Mouse (Mus musculus) heart, adult 2 months (tissue): Measurements from ENCODE around the gene Tmprss2. TPM values are rescaled to one million over a fixed set of nuclear protein-coding genes. Genes with fewer than 3 reads are reported as not detected.
"Not testable (repeated sequence)": the region's sequence is repeated elsewhere in the genome, so short reads cannot be mapped to it uniquely, and the experiment has no call there.

Experiments
- DNase-seq, 2 experiments: peaks; one replicate each; pipeline ENCODE4 v3.0.0; 2021
- H3K27ac ChIP-seq: fragments of 200-600 bp; 2 replicates; pipeline ENCODE4 v1.8.1; 2022
- H3K27me3 ChIP-seq: fragments of 200-500 bp; 2 replicates; pipeline ENCODE4 v1.6.1; 2012; ENCODE audit warnings: mild to moderate bottlenecking, low read length, inconsistent platforms, mixed read lengths; ENCODE audit not compliant: control insufficient read depth, insufficient read depth
- H3K36me3 ChIP-seq: fragments of 200-500 bp; 2 replicates; pipeline ENCODE4 v1.6.1; 2012; ENCODE audit warnings: low read length, inconsistent platforms; ENCODE audit not compliant: control insufficient read depth, insufficient read depth
- H3K4me1 ChIP-seq: fragments of 200-500 bp; 2 replicates; pipeline ENCODE4 v1.6.1; 2011; ENCODE audit warnings: low read length; ENCODE audit not compliant: control insufficient read depth, insufficient read depth
- H3K4me3 ChIP-seq: fragments of 200-600 bp; 2 replicates; pipeline ENCODE4 v1.8.1; 2022
- H3K79me2 ChIP-seq: fragments of 200-500 bp; replicated peaks from 2 replicates; pipeline ENCODE4 v1.6.1; 2012; ENCODE audit warnings: mild to moderate bottlenecking, inconsistent platforms, low read length, moderate library complexity, mixed read lengths; ENCODE audit not compliant: control insufficient read depth, insufficient read depth
- H3K9ac ChIP-seq: fragments of 200-500 bp; 2 replicates; pipeline ENCODE4 v1.6.1; 2012; ENCODE audit warnings: low read depth, mild to moderate bottlenecking, control low read depth, inconsistent platforms, low read length, mixed read lengths
- CTCF ChIP-seq: fragments of 200-600 bp; IDR thresholded peaks from 2 replicates; pipeline ENCODE4 v1.8.1; 2022; ENCODE audit warnings: antibody characterized with exemption, mild to moderate bottlenecking, moderate library complexity
- EP300 ChIP-seq: fragments of 200-500 bp; IDR thresholded peaks from 2 replicates; pipeline ENCODE4 v1.6.1; 2011; ENCODE audit warnings: low read depth, low read length, control low read depth; ENCODE audit not compliant: insufficient read depth
- POLR2A ChIP-seq: fragments of 200-500 bp; IDR thresholded peaks from 2 replicates; pipeline ENCODE4 v1.6.1; 2011; ENCODE audit warnings: mild to moderate bottlenecking, low read depth, low read length, control low read depth; ENCODE audit not compliant: insufficient read depth
- WGBS: fragments of 180-500 bp; shearing (Covaris S2); methylation state at CpG from one replicate; pipeline ENCODE4 v1.1.7; 2018; 5-methylcytosine and 5-hydroxymethylcytosine counted together
- intact Hi-C: fragments of 180-260 bp; cut with DNase I; formaldehyde crosslinking; loops from one replicate; pipeline ENCODE4 v1.15.1; 2025
- polyA plus RNA-seq: library from polyadenylated mRNA; depleted of rRNA; stranded (reverse); fragments of >200 nt; gene quantifications from 2 replicates; pipeline ENCODE4 v1.2.3, GENCODE M21; 2012
- total RNA-seq, 2 experiments: library from RNA; stranded (reverse); gene quantifications; 2 replicates each; pipeline ENCODE4 v1.2.3; 2021

Tmprss2 gene
- total and polyA plus RNA-seq, 3 experiments = 0.96 TPM; not detected in 2

DNA sequence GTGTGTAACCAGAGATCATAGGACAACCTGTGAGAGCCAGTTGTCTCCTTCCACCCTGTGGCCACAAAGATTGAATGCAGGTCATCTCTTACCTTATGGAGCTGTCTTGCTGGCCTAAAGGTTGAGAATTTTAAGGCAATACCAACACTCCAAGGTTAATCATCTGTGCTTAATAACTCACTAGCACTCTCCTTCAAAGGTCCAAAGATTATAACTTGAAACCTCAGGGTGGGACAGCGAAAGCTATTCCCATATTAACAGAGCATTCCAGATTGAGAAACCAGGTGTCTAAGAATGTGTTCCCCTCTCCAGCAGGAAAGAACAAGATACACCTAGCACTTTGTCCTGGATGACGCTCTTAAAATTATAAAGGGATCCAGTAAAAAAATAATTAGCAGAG is 12.9 kb downstream of the Tmprss2 start:
- H3K4me3 ChIP-seq = no peak overlapping the region
- WGBS = 86% methylated on average over 2 of the region's 2 CpGs
- no peak for DNase-seq

DNA sequence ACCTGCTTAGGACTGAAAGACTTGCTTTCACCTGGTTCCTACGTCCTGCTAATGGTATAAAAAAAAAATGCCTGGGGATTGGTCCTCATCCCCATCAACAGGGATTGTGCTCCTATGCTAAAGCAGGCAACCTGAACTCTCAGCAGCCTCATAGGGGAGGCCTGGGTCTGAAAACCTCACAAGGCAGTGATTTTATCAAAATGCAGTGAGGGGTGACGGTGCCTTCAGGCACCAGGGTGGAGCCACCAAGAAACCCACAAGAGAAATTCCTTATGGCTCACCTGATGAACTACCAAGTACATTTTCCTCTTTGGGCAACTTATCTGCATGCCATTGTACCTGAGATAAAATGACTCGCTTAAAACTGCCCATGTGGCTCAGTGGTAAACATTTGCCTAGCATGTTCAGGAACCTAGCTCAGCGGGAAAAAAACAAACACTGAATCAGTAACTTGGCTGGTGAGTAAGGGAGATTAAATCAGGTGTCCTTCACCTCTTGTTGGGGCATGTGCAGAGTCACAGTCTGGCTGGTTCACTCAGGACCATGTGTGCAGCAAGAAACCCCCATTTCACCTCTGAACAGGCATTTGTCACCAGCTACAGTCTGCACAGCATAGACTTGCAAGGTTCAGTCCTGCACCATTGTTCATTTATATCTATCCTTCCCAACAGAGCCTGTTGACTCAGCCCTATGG is 17.0 kb downstream of the Tmprss2 start:
- no peak for DNase-seq
- Histone ChIP-seq H3K4me1 (no peaks in the 10 kb centered on the region), H3K27me3 (no peaks in the 10 kb centered on the region), H3K27ac (no peak overlapping the region), H3K79me2 (no peaks in the 10 kb centered on the region), H3K36me3 (no peaks in the 10 kb centered on the region), H3K9ac (no peak overlapping the region), H3K4me3 (no peak overlapping the region)
- WGBS = 60% methylated on average over 4 of the region's 4 CpGs
- TF ChIP-seq EP300 (no peak), CTCF (no peak), POLR2A (no peak)
- intact Hi-C loops = loop anchor here (1.0 to 2.0 kb wide), 2 partner anchors 71 to 149 kb away; no protein-coding TSS in a partner anchor

More for the DNA sequence above, 12.9 kb downstream of the Tmprss2 start:
- intact Hi-C loops = no loop called here
- Histone ChIP-seq H3K27ac (no peak overlapping the region), H3K4me1 (no peaks in the 10 kb centered on the region), H3K36me3 (no peaks in the 10 kb centered on the region), H3K9ac (no peak overlapping the region), H3K79me2 (no peaks in the 10 kb centered on the region), H3K27me3 (no peaks in the 10 kb centered on the region)
- TF ChIP-seq EP300 (no peak), CTCF (no peak), POLR2A (no peak)

DNA sequence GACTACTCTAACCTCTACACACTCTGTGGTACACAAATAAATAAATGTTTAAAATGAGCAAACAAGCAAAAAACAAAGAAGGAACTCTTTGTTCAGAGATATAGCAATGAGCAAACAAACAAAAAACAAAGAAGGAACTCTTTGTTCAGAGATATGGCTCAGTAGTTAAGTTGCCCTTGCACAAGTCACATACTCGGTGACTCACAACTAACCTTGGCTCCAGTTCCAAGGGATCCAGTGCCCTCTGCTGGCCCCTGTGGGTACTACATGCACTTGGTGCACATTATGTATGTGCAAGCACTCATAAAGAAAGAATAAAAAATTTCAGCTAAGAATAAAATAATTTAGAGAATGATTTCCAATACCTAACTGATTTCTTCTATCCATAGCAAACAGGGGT is 17.9 kb downstream of the Tmprss2 start:
- Histone ChIP-seq H3K36me3 (no peaks in the 10 kb centered on the region), H3K27ac (no peak overlapping the region), H3K79me2 (no peaks in the 10 kb centered on the region), H3K4me3 (no peak overlapping the region), H3K9ac (no peak overlapping the region), H3K27me3 (no peaks in the 10 kb centered on the region), H3K4me1 (no peaks in the 10 kb centered on the region)
- peak; percentile 48 to 80 for DNase-seq
- 8% methylated on average over 1 of the region's 1 CpGs for WGBS
- no peak for TF ChIP-seq POLR2A
- TF ChIP-seq EP300 = 0 out of 2 replicates have a peak, but pooled peaks have one; percentile 46
- peak; percentile 92 for TF ChIP-seq CTCF
- intact Hi-C loops = loop anchor here (1.0 to 2.0 kb wide), 2 partner anchors 70 to 148 kb away; no protein-coding TSS in a partner anchor

DNA sequence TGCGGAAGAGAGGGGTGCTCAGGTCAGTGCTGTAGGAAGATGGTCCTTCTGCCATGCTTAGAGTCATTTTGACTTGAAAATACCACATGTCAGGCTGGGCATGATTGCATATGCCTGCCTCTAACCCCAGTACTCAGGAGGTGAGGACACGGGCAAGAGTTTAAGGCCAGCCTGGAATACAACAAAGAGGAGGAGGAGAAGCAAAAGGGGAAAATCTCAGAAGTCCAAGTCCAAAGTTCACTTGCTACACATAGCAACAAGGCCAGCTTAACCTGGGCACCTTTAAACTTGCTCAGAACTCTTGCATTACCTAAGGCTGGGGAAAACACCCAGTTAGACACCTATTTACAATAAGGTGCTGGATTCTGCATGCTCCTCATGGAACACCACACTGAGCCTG is 19.5 kb downstream of the Tmprss2 start:
- intact Hi-C loops = no loop called here

DNA sequence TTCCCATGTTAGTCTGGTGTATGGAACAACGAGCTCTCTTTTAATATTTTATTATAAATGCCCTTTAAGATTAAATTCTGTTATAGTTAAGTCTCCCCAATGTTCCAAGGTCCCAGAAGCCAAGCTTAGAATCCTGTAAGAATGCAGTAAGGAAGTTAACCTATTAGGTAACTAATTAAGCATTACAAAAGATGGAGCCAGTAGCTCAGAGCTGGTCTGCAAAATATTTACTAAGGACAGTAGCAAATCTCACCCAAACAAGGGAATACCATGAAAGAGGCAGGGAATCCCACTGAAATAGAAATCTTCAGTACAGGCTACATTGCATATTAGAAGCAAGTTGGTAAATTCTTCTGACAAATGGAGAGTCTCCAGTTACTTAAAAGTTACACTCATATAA is 28.1 kb downstream of the Tmprss2 start:
- H3K9ac ChIP-seq, H3K4me3 ChIP-seq, H3K36me3 ChIP-seq, H3K4me1 ChIP-seq, H3K79me2 ChIP-seq, intact Hi-C loops, DNase-seq, H3K27me3 ChIP-seq, H3K27ac ChIP-seq: not testable (repeated sequence)
- WGBS = 71% methylated on average over 1 of the region's 1 CpGs

More for the DNA sequence above, 19.5 kb downstream of the Tmprss2 start:
- H3K27me3 ChIP-seq = no peaks in the 10 kb centered on the region
- H3K4me3 ChIP-seq = no peak overlapping the region
- H3K79me2 ChIP-seq = no peaks in the 10 kb centered on the region
- DNase-seq = no peak
- TF ChIP-seq EP300 (no peak), CTCF (no peak), POLR2A (no peak)
- H3K27ac ChIP-seq = no peak overlapping the region
- no peaks in the 10 kb centered on the region for H3K36me3 ChIP-seq
- WGBS = 84% methylated on average over 2 of the region's 2 CpGs
- H3K4me1 ChIP-seq = no peaks in the 10 kb centered on the region
- no peak overlapping the region for H3K9ac ChIP-seq

DNA sequence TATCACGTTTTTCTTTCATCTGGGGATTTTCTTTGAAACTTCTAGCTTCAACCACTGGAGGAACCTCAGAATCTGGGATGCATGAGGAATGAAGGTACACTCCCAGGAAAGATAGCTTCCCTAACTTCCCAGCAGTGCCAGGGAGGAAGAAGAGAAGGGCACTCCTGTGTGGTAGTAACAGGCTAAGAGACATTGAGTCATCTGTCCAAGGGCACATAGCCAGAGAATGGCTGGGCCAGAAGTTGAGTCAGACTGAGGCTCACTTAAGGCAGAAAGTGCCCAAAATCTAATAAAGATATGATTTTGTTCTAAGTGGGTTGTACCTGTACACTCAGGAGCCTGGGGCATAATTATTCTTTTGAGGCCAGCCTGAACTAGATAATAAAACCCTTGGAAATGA is 41.6 kb downstream of the Tmprss2 start:
- Histone ChIP-seq H3K9ac (no peak overlapping the region), H3K27ac (no peak overlapping the region), H3K36me3 (no peaks in the 10 kb centered on the region), H3K4me1 (no peaks in the 10 kb centered on the region), H3K27me3 (no peaks in the 10 kb centered on the region), H3K79me2 (no peaks in the 10 kb centered on the region), H3K4me3 (no peak overlapping the region)
- WGBS = 36% methylated on average over 1 of the region's 1 CpGs
- DNase-seq = no peak
- TF ChIP-seq EP300 = no peak
- TF ChIP-seq POLR2A = no peak
- TF ChIP-seq CTCF = no peak
- intact Hi-C loops = loop anchor here (5.0 kb wide), 1 partner anchor 257 kb away; no protein-coding TSS in a partner anchor
